Mouse (Mus musculus) common myeloid progenitor, adult 5-6 weeks (primary cell): ENCODE results near the gene Olfr98. TPM values are rescaled to one million over a fixed set of nuclear protein-coding genes. Genes with fewer than 3 reads are reported as not detected.
"Not testable (repeated sequence)": the region's sequence is repeated elsewhere in the genome, so short reads cannot be mapped to it uniquely, and the experiment has no call there.

Source experiments
- ATAC-seq: replicated peaks from 2 replicates; pipeline ENCODE4 v1.8.0; 2016; ENCODE audit warnings: low read depth, mild to moderate bottlenecking, moderate TSS enrichment, inconsistent platforms; ENCODE audit not compliant: poor library complexity, severe bottlenecking
- total RNA-seq: library from RNA; stranded (forward); fragments of 200-1000, 187-1606 nt; gene quantifications from 2 replicates; pipeline ENCODE4 v1.2.3, GENCODE M21; 2017

The Olfr98 gene
- not detected in 2 replicates for total RNA-seq

DNA sequence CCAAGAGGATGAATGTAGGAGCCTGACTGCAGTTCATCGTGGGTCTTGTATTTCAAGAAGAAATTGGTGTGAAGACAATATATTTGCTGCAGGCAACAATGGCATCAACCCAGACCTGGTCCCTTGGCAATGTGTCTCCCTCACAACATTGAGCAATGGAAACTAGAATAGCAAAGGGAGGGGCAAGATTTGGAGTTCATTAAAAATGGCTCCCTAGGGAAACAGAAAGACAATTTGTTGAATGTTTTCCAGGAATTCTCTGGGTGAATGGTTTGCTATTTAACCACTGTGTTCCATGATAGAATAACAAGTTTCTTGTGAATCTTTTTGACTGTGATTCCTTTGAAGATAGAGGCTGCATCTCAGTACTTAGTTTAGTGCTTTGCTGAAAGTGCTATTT lies at the start of gene Olfr98:
Olfr98 (minus strand) TSS at position 124 of the 400 bp plus-strand sequence.
- no peak for ATAC-seq

- ATAC-seq = no peak
Measured at GRCm38 (mm10) chr17:37310146-37310699, 46.7 kb upstream of the Olfr98 start.

GRCm38 (mm10) chr17:37308483-37308882 lies 44.9 kb upstream of the Olfr98 start:
- no peak for ATAC-seq

- no peak for ATAC-seq
Measured at GRCm38 (mm10) chr17:37304213-37304612, 40.7 kb upstream of the Olfr98 start, which contains the start of gene Olfr101. Gene Olfr101 (minus strand): TSS chr17:37304313.

DNA sequence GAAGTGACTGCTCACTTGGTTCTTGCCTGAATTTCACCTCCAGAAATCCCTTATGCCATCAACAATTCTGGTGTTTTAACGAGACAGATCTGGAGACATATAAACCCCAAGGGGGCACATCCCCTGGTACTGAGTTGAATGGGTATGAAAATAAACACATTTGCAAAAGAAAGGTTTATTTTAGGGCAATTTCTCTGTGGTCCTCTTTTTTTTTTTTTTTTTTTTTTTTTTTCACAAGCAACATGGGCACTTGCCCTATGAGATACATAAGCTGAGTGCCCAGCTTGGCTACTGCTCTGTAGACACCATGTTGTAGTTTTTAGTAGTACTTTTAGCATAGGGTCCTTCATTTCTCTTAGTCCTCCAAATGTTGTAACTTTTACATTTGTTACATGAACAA lies 19.8 kb upstream of the Olfr98 start, which contains the start of gene Olfr99:
Olfr99 (minus strand) TSS at position 101 of the 400 bp plus-strand sequence.
- no peak for ATAC-seq

DNA sequence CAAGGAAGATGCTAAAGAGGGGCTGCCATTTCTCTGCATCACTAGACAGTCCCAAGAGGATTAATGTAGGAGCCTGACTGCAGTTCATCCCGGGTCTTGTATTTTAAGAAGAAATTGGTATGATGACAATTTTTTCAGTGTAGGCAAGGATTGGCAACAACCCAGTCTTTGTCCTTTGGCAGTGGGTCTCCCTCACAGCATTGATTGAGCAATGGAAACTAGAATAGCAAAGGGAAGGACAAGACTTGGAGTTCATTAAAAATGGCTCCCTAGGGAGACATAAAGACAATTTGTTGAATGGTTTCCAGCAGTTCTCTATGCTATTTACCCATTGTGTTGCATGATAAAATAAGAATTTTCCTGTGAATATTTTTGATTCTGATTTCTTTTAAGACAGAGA lies 16.8 kb upstream of the Olfr98 start:
- no peak for ATAC-seq

GRCm38 (mm10) chr17:37276573-37276972 lies 13.0 kb upstream of the Olfr98 start:
- no peak for ATAC-seq

DNA sequence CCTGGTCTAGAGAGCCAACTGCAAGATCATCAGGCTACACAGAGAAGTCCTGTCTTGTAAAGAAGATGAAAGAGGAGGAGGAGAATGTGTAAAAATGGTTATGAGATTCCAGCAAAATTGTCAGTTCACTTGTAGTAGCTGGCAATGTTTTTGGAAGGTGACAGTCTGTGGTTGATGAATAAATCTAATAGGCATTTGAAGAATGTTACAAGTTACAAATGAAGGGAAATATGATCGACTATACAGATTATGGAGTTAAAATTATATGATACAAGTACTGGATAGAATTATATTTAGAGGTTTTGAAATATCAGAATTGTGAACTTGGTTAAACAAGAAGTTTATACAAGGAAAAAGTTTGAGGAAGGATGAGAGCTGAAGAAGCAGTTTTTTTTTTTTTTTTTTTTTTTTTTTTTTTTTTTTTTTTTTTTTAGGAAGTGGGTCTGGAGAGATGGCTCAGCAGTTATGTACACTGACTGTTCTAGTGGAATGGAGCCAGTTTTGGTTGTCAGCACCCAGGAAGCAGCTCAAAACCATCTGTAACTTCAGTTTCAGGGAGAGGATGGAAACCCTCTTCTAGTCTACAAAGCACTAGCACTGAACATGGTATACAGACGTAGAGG lies 12.2 kb upstream of the Olfr98 start:
- ATAC-seq = no peak

DNA sequence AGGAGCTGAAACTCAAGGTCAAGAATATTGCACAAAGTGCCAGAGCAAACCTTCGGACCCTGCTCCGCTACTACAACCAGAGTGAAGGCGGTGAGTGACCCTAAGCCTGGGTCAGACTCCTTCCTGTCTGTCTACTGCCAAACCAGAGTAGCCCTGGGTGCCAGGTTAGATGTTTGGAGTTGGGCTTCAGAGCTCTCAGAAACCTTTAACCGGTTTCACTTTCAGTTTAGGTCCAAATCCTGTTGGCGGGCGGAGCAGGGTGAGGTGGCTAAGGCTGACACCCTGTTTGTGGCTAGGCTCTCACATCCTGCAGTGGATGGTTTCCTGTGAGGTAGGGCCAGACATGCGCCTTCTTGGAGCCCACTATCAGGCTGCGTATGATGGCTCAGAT lies 7.1 kb upstream of the Olfr98 start:
- peak; percentile 88 for ATAC-seq

DNA sequence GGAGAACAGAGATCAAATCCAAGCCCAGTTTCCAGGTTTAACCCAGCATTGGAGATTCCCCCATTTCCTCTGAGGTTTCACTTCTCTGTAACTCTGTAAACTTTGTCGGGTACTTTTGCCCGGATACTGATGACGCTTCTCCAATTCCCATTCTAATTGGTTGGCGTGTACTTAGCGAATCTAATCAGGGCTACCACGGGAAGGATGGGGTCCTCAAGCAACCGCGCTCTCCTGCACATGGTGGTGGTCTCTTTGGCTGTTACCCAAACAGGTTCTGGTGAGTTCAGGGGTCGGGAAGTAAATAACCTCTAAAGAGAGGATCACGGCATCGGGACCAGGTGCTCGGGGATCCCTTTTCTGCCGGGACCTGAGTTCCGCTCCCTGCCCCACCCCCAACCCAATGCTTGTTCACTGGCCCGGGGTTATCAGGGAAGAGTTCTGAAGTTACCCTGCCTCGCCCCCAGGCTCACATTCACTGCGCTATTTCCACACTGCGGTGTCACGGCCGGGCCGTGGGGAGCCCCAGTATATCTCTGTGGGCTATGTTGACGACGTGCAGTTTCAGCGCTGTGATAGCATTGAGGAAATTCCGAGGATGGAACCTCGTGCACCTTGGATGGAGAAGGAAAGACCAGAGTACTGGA lies 6.6 kb upstream of the Olfr98 start, which contains the start of gene H2-M3:
H2-M3 (plus strand) TSS at position 163 of the 644 bp plus-strand sequence.
- ATAC-seq = peak; percentile 89

- peak; percentile 87 for ATAC-seq
Measured at GRCm38 (mm10) chr17:37250544-37250943, 13.0 kb downstream of the Olfr98 start.

DNA sequence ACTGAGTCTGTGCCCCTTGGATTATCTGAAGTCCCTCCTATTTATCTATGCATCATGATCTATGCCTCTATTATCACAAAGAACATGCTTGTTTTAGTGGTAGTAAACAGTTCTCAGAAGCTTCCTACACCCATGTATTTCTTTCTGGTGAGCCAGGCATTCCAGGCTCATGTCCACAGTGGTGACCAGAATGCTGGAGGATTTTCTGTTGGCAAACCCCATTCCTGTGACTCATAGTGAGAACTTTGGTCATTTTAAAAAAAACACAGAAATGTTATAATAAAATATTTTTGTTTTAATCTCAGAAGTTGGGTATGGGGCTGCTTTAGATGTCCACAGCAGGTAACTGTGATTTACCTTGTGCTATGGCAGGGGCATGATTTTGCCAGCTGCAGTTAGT lies 14.1 kb downstream of the Olfr98 start:
- no peak for ATAC-seq

DNA sequence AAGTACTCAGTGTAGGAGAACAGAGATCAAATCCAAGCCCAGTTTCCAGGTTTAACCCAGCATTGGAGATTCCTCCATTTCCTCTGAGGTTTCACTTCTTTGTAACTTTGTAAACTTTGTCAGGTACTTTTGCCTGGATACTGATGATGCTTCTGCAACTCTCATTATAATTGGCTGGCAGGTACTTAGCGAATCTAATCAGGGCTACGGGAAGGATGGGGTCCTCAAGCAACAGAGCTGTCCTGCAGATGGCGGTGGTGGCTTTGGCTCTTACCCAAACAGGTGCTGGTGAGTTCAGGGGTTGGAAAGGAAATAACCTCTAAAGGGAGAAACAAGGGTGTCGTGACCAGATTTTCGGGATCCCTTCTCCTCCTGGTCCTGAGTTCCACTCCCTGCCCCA lies 16.8 kb downstream of the Olfr98 start:
- ATAC-seq = peak; percentile 96

DNA sequence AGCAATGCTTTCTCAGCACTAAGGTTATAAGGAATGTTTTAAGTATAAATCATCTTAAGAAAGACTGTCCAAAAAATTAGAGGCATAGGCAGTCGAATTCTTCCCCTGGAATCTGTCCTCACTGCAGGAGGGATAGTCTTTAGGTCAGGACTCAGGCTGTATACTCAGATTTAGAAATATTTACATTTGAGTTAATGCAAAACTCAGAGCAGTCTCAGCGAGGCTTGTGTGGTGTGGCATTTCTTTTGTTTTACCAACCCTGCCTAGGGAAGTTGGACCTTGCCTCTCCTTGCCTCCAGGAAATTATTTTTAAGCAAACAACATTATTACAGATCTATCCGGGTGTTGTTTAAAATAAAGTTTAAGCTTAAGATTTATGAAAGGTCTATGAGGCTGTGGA lies 21.4 kb downstream of the Olfr98 start:
- no peak for ATAC-seq

DNA sequence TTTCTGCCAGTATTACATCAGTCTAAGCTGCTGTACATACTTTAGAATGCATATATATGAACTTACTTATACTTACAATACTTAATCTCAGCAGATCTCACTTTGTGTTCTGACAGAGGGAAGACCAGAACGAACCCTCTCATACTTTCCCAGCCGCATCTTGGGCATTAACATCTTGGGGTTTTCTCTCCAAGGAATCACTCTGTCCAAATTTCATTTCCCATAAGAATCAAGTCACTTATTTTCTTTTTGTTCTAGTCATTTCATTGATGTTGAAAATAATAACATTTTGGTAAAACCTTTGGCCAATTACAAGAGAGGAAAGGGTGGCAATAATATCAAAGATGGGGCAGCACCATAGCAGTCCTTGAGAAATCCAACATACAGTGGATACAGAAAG lies 26.3 kb downstream of the Olfr98 start, which contains the start of gene Olfr97:
Olfr97 (minus strand) TSS at position 101 of the 400 bp plus-strand sequence.
- ATAC-seq = not testable (repeated sequence)

DNA sequence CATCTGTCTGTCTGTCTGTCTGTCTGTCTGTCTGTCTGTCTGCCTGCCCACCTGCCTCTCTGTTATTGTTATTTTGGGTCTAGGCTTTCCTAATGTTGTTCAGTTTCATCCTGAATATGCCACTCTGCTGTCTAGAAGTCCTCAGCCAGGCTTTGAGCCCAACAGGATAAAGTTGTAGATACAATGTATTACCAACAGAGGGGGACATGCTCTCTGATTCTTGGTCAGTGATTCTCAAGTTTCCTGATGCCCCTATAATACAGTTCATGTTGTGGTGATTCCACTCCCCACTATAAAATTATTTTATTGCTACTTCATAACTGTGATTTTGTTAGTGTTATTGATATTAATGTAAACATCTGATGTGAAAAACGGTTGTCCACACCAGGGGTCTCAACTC lies 41.7 kb downstream of the Olfr98 start:
- ATAC-seq = 0 out of 2 replicates have a peak, but pooled peaks have one; percentile 47

DNA sequence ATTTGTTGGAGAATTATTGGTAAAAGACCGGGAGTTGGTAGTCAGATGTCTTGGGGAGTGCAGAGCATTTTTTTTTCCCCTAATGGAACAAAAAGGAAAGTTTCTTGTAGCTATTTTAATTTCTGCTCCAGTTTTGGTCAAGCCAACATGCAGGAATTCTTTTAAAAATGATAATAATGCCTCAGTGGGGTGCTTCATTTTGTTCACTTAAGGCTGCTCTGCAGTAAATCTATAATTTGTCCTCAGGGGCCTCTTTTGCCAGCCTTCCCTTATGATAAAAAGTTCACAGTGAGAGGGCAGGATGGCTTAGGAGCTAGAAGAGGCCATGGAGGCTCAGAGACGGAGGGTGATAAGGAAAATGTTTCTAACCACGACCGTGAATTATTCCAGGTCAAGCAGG lies 43.7 kb downstream of the Olfr98 start, which contains the start of gene Olfr96:
Olfr96 (plus strand) TSS at position 301 of the 400 bp plus-strand sequence.
- no peak for ATAC-seq

DNA sequence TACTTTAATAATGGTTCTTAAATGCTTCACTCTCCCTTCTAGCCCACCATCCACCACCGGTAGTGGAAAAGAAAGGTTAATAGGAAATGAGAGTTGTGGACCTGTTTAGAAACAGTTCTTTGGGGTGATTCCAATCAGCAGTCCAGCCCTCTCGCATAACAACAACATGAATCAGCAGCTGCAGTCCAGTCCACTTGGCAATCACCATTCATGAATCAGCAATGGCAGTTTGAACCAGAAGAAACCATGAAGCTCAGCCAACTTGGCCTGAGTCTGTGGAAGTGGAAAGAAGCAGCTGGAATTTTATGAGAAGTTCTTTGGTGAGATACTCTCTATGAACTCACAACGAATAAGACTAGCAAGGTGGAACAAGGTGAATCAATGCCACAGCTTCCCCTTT lies 45.1 kb downstream of the Olfr98 start:
- ATAC-seq = no peak

DNA sequence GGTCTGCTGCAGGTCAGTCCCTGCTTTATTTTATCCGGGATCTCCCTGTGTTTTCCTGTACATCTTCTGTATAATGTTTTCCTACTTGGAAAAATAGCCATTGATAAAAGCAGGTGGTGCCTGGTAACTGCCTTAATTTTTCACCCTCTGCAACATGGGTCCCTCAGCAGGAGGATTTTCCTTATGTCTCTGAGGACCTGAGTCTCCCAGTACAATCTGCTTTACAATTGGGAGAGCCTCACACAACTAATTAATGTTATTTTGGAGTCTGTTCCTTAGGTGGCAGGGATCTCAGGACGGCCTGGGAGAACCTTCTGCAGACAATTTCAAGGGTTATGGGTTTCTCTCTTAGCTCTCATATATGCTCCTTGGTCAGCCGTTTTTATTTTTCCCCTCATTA lies 50.5 kb downstream of the Olfr98 start, which contains the start of gene Olfr95:
Olfr95 (minus strand) TSS at position 101 of the 400 bp plus-strand sequence.
- ATAC-seq = no peak
